Mouse (Mus musculus) common myeloid progenitor, adult 5-6 weeks (primary cell): ENCODE data around the gene Gm1673. TPM values are rescaled to one million over a fixed set of nuclear protein-coding genes. Genes with fewer than 3 reads are reported as not detected.

Source experiments
- ATAC-seq: replicated peaks from 2 replicates; pipeline ENCODE4 v1.8.0; 2016; ENCODE audit warnings: low read depth, mild to moderate bottlenecking, moderate TSS enrichment, inconsistent platforms; ENCODE audit not compliant: poor library complexity, severe bottlenecking
- total RNA-seq: library from RNA; stranded (forward); fragments of 200-1000, 187-1606 nt; gene quantifications from 2 replicates; pipeline ENCODE4 v1.2.3, GENCODE M21; 2017

Gm1673 gene
- total RNA-seq, 1 experiment from 2014 or later: not detected

DNA sequence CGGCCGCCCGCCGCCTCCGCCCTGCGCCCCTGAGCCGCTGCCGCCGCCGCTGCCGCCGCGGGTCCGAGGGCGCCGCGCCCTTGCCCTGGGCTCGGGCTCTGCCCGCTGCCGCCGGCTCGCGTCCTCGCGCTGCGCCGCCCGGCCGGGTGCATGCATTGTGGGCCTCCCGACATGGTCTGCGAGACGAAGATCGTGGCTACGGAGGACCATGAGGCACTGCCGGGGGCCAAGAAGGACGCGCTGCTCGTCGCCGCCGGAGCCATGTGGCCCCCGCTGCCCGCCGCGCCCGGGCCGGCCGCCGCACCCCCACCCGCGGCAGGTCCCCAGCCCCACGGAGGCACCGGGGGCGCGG, 13.4 kb downstream of the Gm1673 start:
- ATAC-seq: no peak

DNA sequence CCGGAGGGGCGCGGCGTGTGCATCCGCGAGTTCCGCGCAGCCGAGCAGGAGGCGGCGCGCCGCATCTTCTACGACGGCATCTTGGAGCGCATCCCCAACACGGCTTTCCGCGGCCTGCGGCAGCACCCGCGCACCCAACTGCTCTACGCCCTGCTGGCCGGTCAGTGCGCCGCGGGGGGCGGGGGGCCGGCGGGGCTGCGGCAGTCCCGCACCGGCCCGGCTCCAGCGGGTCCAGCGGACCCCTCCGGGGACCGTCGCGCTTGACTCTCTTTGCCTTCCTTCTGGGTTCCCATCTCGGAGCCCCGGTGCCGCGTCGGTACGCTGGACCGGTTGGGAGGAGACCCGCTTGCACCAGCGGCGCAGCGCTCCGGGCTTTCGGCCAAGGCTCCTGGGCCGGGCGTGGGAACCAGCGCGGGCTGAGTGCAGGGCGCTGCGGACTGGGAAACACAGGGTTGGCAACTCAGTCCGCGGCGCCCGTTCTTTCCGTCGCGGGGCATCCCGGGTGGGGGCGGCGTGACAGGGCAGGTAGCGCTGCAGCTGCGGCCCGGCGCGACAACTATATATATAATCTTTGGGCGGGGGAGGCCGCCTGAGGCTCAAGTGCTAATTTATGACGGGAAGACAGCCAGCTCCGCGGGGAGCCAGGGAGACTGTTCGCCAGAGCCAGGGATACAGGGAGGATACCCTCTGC, 14.0 kb downstream of the Gm1673 start:
- no peak for ATAC-seq

DNA sequence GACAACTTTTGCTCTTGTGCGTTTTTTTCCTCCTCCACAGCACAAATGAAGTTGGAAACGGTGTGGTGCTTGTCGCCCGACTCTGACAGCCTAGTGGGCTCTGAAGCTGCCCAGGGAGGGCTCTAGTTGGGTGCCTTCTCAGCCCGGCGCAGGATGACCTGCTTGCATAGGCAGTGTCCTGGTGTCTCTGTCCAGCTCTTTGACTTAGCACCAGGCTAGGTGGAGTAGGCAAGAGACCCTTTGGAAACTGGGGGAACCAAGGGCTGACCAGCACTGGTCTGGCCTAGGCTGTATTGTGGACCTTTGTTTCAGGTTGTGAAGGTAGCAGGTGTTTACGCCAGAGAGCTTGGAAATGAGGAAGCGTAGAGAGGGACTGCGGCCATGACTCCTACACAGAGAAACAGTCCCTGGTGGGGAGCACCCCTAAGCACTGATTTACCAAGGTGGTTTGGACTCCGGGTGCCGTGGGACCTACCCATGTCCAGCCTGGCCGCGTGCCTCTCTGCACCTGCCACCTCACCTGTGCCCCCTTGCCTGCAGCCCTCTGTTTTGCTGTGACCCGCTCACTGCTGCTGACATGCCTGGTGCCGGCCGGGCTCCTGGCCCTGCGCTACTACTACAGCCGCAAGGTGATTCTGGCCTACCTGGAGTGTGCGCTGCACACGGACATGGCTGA, 14.7 kb downstream of the Gm1673 start:
- no peak for ATAC-seq

DNA sequence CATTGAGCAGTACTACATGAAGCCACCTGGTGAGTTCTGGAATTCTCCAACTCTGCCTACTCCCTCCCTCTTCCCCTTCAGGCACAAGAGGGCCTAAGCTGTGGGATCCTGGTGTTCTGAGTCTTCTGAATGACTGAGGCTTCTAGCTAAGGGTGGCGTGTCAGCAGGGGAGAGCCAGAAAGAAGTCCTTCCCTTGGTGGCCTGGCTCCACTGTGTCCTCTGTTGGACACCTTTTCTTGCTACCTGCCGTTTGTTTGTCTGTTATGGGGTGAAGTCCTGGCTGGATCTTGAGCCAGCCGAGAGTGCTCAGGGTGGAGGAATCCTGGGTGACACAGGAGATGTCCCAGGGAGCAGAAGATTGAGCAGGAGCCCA, 15.3 kb downstream of the Gm1673 start:
- ATAC-seq: no peak

DNA sequence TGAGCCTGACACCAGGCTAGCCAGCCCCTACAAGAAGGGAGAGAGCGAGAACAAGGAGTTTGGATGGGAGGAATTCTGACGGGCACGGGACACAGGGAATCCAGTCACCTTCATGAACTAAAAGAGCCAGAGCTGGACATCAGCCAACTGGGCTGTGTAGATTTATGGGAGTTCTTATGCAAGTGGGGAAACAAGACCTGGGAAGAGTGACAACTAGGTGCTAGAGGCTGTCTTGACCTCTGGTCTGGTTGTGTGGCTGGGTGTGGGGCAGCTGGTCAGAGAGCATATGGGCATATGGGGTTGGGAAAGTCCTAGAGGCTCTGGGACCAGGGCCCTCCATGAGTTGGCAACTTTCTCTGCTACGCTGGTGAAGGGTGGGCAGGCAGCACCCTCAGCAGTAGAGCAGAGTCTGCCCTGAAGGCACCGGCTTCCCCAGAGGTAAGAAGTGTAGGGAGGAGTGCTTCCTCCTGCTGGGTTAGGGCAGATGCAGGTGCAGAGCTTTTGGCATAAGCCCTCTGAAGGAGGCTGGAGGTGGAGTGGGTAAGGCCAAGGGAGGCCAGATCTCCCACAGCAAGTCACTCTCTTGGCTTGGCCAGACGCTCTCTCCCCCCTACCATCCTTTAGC, 16.3 kb downstream of the Gm1673 start:
- ATAC-seq: no peak

DNA sequence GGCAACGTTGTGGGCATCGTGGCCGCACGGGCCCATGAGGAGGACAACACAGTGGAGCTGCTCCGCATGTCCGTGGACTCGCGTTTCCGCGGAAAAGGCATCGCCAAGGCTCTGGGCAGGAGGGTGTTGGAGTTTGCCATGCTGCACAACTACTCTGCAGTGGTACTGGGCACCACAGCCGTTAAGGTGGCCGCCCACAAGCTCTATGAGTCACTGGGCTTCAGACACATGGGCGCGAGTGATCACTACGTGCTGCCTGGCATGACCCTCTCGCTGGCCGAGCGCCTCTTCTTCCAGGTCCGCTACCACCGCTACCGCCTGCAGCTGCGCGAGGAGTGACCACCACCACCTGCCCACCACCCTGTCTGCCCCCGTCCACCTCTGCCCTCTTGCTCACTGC, 17.6 kb downstream of the Gm1673 start:
- no peak for ATAC-seq

DNA sequence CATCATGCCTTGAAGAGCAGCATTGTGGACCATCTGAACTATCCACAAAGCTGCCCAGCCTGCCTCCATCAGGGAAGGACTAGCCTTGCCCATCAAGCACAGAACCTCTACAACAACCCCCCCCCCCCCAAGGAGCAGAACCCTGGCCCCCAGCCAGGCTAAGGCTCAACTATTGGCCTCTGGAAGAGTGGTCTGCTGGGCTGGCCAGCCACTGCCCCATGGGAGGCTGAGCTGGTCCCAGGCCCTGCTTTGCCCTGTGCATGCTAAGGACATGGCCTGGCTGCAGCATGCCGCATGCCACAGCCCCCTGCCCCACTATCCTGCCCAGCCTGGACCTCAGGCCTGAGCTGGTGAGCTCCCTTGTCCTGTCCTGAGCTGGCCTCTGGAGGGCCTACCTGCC, 18.2 kb downstream of the Gm1673 start:
- no peak for ATAC-seq

DNA sequence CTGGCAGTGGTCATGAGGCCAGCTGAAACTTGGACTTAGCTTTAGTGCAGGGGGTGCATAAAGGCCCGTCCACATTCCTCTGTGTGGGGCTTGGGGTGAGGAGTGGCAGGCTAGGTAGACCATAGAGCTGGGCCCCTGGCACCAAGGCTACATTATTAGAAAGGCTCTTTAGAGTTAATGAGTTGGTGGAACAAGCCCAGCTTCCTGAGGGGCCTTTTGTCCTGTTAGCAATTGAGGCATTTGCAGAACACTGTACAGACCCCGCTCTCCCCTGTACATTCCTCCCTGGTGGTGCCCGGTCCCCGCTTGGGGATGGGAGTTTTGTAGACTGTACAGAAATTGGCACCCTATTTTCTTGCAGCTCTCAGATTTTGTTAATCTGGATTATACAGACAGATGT, 19.4 kb downstream of the Gm1673 start:
- no peak for ATAC-seq

DNA sequence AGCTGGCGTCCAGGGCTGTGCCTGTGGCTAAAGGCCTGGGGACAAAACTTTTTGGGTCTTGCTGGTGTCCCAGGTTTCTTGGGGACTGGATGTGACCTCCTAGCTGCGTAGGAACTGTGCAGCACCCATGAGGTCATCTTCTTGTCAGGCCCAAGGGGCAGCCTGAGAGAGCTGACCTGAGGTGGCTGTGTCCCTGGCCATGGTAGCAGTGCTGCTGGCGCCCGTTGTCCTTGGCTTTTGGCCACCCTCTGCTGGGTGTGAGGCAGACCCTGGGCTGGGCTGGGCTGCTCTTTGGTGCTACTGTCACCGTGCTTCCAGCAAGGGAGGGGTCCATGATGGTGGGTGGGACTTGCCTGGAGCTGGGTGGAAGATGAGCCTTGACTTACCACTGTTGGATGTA, 21.4 kb downstream of the Gm1673 start:
- ATAC-seq: no peak

DNA sequence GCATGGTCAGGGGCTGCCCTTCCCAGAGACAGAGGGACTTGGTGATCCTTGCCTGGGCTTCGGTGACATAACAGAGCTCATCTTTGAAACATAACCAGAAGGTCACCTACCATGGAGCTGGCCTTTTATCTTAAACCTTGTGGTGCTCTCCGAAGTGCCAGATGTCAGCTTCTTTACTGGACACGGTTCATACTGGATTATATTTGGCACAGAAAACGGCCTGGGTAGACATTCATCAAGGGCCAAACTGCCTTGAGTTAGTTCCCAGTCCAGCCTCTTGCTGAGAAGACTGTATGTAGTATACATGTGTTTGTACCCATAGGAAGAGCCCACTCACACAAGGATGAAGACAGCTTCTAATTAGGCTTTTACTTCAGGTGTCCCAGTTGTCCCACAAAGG, 23.6 kb downstream of the Gm1673 start:
- no peak for ATAC-seq

DNA sequence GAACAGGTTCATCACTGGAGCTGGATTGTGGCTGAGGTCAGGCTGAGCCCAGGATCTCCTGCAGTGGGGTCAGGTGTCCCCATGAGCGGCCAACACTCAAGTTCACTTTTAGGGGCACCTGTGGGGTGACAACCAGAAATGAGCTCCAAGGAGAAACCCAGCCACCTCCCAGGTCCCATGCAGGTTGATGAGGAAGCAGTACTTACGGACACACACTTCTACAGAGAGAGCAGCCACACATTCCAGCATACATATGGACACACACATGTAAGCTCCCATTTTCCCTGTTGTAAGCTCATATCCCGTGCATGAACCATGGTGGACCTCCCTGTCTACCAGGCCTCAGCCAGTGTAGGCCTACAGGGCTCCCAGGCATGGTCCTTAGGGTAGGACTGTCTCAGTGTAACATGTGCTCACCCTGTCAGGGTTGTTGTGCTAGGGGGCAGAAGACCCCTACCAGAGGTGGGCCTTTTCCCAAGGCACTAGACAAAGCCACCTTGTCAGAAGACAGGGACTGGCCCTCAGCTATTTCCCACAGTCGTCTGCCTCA, 24.2 kb downstream of the Gm1673 start:
- no peak for ATAC-seq

DNA sequence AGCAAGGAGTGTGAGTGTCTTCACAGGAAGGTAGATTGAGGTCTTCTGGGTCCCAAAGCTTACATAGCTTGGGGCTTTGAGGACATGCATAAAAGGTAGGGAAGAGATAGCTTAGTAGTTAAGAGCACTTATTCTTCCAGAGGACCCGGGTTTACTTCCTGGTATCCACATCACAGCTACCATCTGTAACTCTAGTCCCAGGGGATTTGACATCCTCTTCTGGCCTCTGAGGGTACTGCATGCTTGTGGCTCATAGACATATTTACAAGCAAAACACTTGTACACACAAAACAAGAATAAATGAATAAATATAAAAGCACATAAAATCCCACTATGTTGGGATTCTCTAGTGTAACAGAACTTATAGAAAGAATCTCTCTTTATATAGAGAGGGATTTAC, 31.4 kb downstream of the Gm1673 start:
- ATAC-seq: no peak

DNA sequence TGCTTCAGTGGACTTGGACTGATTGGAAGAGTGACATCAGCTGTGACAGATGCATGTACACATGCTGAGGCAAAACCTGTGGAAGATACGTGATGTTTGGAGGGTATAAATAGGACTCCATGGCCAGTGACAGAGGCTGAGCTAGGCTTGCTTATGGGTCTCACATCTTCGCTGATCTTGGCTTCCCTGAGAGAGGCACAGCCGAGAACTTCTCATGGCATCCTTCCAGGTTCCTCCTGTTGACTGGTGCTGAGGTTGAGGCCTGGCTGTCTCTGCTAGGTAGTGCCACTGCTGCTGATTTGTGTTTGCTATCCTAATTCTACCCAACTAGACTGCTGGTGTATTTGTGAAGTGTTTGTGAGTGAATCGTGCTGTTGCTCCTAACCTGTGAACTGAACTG, 35.7 kb downstream of the Gm1673 start:
- no peak for ATAC-seq

DNA sequence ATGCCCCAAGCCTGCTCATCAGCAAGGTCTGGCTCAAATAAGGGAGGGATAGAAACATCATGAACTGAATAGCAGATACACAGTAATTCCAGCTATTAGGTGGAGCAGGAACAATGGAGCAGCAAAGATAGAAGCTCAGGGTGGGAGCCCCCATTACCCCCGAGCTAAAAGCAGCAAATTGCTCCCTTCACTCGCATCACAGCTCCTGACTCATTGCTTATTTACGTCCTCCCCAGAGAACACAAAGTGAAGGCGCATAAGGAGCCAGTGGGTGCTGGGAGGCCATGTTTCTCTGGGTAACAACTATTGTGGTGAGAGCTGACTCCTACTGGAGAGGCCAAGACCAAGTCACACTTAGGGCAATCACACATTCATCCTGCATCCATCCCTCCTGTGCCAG, 46.9 kb downstream of the Gm1673 start:
- no peak for ATAC-seq

DNA sequence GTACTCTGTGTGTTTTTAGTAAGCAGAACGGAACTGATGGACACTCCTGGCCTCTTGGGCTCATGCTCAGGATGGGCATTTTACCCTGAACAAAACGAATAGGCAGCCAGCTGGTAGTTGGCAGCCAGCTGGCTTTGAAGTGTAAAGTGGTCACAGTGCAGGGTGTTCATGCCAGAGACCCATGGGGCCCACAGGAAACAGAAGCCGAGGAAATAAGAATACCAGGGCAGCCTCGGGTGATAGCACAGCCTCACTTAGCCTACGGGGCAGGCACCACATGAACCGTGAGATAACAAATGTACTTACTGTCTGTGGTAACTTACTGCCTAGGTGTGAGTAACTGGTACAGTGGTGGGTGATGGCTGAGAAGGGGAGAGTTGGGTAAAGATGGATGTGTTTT, 47.8 kb downstream of the Gm1673 start:
- ATAC-seq: peak; percentile 54; the same call in 1 of the 2 replicates

DNA sequence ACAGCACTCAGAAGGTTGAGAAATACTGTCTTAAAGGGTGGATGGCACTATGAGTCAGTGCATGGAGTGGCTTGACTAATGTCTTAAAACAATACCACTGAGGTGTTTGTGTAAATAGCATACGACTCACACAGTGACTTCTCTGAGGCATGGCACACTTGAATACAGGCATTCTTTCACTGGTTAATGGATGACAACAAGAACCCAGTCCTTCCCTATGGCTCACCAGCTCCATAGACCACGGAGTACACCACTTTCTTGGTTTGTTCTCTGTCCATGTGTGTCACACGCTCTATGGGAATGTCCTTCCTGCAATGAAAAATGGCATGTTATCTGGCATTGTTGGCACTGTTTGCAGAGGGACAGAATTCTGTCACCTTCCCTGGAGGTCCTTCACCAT, 49.3 kb downstream of the Gm1673 start:
- no peak for ATAC-seq

Other genes starting within 250 kb of the Gm1673 start
- gene Letm1, start 200.6 kb upstream of the Gm1673 start, total RNA-seq: 22.3 and 23.9 TPM in 2 replicates
- 94.2 and 113 TPM in 2 replicates for gene Nsd2, start 162.7 kb upstream of the Gm1673 start, total RNA-seq
- gene Nelfa, start 47.0 kb upstream of the Gm1673 start, total RNA-seq: 25.3 and 30.7 TPM in 2 replicates
- 0.96 and 1.5 TPM in 2 replicates for gene Nat8l, start 12.6 kb downstream of the Gm1673 start, total RNA-seq
- gene Poln, start 186.0 kb downstream of the Gm1673 start, total RNA-seq: 3.1 TPM in 1 of 2 replicates, not detected in the other
- gene Haus3, start 186.1 kb downstream of the Gm1673 start, total RNA-seq: 148 and 152 TPM in 2 replicates
- 22.6 and 31.0 TPM in 2 replicates for gene Mxd4, start 204.3 kb downstream of the Gm1673 start, total RNA-seq